Mouse (Mus musculus) right cerebral cortex, postnatal 36 days (tissue): ENCODE results near the gene Gnai2.
"Not testable (repeated sequence)": the region's sequence is repeated elsewhere in the genome, so short reads cannot be mapped to it uniquely, and the experiment has no call there.

Source experiments
- DNase-seq, 2 experiments: peaks; one replicate each; pipeline ENCODE4 v3.0.0; 2022; ENCODE audit warnings: low spot score in 2 of 2, mixed read lengths in 1 of 2

Gene Gnai2

DNA sequence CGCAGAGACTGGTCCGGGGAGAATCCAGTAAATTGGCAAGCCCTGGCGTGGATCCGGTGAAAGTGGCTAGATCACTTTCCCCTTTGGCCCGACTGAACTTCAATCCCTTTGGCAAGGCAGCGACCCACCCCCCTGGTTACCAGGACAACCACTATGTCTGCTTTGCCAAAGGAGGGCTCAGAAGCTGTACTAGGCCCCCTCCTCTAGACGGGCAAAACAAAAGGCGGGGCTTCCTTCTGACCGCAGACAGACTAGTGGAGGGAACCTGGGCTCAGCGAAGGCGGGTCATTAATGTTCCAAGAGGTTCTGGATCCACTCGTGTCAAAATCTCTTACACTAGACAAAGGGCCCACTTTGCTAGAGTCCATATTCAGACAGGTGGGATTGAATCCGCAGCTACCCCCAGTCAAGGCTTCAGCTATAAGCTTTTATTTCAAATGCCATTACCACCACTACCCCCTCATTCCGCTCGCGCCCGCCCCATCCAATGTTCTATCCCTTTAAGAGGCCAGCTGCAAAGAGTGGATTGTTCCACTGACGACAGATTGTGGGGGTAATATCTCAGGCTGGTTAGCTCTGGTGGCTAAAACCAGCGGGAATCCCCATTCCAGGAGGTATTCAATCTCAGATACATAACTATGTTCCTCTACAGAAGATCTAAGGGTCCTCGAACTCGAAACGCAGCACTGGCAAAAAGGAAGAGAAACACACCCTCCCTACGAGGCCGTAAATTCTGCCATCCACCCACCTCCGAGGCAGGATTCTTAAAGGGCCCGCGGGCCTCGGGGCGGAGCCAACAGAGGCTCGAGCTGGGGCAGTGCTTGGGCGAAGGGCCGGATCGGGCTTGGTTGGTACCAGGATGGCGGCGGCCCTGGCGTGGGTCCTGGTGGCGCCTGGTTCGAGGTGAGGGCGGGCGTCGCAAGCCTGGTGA lies 66.6 kb downstream of the Gnai2 start:
- DNase-seq: peak; percentile 61 to 66

- no peak for DNase-seq
These were observed 67.4 kb downstream of the Gnai2 start, which contains the start of gene Hyal2 for GRCm38 (mm10) chr9:107567702-107568319. Gene Hyal2, plus strand, starts transcription at chr9:107567945.

- no peak for DNase-seq
These were observed 68.3 kb downstream of the Gnai2 start for GRCm38 (mm10) chr9:107566855-107567254.

- peak; percentile 55 to 56 for DNase-seq
These were observed 69.0 kb downstream of the Gnai2 start for GRCm38 (mm10) chr9:107566041-107566709.

DNA sequence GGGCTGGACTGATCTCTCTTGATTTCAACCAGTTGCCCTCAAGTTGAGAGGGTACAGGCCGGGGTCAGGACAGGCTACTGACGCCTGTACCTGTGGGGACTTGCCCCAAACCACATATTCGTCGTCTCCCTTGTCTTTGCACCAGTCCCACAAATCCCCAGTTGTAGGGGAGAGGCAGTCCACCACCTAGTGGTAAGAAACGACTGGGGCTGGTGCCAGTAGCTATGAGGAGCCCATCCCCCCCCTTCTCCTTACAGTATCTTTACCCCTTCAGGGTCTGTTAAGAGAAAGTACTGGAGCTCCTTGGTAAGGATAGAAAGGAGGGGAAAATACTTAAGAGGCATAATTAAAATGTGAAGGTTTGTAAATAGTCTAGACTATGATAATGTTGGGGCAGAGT lies 69.6 kb downstream of the Gnai2 start:
- not testable (repeated sequence) for DNase-seq
